Mouse (Mus musculus) T-helper 1 cell (primary cell): ENCODE measurements around the gene Tmem8.
"Not testable (repeated sequence)": the region's sequence is repeated elsewhere in the genome, so short reads cannot be mapped to it uniquely, and the experiment has no call there.

Experiments used
- in situ Hi-C: fragments of 300-600 bp; cut with MboI, MseI; formaldehyde crosslinking; loops from one replicate; pipeline ENCODE4 v1.15.1; 2025; ENCODE audit warnings: high pct_unique_total_duplicates

Tmem8 gene

DNA sequence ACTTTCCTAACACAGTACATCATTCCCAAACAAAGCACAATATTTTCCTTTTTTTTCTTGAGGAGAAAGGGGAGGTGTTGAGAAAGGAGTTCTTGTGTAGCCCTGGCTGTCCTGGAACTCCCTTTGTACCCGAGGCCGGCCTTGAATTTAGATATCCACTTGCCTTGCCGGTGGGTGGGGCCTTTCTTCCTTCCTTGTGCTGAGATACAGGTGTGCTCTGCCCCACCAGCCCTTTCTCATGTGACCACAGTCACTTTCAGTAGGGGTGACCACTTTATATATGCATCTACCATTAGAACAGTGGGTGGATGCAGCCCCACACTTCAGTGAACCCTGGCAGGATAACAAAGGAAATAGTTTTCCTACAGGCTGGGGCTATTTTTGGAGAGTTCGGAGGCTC, 1.4 kb upstream of the Tmem8 start:
- in situ Hi-C loops = no loop called here

DNA sequence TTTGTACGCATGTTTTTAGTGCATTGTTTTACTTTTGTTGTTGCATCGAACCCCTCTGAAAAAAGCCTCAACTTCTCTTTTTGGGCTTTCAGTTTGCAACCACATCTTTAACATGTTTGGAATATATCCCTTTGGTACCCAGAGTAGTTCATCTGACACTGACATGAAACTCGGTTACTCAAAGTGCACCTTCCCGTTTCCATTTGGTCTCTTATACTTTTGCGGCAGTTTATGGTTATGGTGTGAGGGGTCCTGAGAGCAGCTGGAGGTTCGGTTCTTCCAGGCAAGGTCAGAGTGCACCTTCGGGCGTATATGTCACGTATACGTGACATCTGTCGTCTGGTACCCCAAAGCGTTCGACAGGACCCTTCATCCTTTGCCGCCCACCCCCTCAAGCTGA, 348 bp upstream of the Tmem8 start:
- in situ Hi-C loops = no loop called here

DNA sequence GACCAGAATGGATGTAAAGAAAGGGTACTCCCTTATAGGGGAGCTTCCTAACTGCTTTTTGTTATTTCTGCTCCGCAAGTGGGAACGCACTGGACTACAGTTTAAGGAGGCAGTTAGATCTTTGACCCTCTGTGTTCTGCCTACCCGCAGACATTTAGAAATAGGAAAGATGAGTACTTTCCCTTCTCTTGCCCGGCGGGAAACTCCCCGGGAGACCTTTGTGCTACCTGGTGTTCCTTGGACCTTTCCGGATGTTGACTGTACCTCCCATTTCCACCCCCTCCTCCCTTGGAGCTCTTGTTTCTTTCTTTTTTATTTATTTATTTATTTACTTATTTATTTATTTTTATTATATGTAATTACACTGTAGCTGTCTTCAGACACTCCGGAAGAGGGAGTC, 962 bp downstream of the Tmem8 start:
- in situ Hi-C loops = no loop called here

DNA sequence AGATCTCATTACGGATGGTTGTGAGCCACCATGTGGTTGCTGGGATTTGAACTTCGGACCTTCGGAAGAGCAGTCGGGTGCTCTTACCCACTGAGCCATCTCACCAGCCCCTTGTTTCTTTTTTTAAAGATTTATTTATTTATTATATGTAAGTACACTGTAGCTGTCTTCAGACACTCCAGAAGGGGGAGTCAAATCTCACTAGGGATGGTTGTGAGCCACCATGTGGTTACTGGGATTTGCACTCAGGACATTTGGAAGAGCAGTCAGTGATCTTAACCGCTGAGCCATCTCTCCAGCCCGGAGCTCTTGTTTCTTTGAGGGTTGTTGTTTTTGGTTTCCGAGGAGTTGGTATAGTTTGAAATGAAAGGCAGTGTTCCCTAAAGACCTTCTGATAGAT, 1.4 kb downstream of the Tmem8 start:
- in situ Hi-C loops = not testable (repeated sequence)

DNA sequence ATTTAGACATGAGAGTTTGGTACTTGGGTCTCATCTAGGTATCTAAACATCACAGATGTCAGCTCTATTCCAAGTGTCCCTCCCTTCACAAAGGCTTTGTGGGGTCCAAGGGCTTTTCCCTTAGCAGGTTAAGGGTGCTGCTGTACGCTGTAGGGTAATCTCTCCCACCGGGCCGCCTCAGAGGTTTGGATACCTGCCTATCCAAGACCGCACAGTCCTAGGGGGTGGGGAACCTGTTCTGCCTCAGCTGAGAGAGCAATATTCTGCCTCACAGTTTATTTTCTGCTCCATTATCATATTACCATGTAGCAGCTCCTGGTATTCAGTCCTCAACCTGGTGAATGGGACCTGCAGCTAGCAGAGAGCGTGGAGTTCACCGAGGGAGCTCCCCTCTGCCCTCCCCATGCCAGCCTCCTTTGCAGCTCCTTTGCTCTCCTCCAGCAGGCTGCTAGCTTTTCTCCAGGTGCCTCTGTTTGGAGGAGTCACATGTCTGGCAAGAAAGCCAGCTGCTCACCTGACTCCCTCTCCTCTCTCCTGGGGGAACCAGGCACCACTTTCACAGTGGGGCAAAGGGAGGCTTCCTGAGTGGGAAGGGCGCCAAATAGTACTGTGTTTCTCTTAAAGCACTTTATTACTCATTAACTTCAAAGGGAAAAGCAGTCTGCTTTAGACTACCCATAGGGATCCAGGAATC, 2.3 kb downstream of the Tmem8 start:
- in situ Hi-C loops = no loop called here

DNA sequence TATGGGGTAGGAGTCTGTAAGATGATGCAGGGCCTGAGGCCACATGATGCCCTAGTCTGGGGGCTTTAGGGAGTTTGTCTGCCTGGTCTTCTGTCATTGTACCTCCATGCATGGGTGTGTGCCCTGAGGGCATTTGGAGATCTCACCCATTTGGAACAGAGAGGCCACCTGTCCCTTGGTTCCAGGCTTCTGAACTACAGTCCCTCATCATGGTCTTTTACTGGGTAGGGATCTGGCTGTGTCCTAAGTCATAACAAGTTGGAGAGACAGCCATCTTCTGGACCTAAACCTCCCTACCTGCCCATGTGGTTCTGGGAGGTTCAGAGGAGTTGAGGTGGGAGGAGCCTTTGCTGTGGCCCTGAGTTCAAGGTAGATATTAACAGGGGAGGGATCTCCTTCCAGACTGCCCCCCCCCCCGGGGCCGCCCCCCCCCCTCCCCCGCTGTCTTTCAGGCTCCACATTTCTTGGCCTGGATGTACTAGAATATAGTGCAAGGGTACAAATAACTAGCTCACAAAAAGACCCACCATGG, 2.9 kb downstream of the Tmem8 start:
- in situ Hi-C loops = no loop called here

DNA sequence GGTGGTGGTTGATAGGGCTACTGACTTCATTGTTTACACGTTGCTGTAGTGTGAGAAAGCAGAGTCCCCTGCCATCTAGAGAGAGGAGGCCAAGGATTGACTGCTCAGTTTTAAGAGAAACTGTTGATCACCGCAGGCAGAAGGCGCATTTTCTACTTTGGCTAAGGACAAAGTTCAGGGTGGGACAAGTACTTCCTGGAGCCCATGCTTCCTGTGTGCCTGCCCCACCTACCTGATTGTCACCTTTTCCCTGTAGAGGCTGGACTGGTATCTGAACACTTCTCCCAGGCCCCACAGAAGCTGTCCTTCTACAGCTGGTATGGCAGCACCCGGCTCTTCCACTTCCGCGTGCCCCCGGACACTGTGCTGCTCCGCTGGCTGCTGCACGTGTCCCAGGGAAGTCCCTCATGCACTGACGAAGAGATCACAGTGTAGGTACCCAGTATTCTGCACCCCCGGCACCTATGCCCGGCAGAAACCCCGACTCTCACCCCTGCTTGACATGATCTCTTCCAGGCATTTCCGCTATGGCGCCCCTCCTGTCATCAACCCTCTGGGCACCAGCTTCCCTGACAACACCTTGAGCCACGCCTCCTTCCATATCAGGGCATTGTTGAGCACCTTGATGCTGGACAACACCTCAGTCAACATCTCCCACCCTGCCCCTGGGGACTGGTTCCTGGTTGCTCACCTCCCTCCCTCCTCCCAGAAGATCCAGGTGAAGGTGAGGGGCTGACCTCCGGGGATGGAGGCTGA, 3.6 kb downstream of the Tmem8 start:
- in situ Hi-C loops = no loop called here

DNA sequence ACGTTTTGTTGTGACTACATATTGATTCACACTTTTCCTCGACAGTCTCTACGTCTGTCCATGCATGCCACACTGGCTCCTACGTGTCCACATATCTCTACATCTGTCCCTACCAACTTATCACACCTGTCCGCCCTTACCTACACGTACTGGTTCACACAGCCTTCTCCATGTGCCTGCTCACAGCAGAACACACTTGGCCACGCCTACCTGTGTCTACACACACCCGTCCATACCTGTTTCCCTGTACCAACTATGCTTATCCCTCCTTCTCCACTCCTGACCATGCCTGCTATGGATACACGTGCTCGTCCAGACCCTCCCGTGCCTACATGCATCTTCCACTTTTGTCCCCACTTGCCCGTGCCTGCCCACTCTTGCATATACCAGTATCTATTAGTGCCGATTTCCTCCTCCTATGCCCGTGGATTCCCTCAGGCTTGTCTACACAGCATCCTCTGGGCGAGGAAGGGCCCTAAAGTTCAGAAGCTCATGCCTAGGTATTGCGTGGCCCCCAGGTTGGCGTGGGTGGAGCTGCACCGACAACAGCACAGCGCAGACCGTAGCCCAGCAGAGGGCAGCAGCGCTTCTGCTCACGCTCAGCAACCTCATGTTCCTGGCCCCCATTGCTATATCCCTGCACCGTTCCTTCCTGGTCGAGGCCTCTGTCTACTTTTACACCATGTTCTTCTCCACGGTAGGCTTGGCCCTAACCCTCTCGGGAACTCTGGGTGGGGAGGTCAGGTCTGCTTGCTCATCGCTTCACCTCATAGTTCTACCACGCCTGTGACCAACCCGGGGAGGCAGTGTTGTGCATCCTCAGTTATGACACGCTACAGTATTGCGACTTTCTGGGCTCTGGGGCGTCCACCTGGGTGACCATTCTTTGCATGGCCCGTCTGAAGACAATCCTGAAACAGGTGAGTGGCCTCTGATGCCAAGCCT, 6.9 kb downstream of the Tmem8 start:
- in situ Hi-C loops = no loop called here

DNA sequence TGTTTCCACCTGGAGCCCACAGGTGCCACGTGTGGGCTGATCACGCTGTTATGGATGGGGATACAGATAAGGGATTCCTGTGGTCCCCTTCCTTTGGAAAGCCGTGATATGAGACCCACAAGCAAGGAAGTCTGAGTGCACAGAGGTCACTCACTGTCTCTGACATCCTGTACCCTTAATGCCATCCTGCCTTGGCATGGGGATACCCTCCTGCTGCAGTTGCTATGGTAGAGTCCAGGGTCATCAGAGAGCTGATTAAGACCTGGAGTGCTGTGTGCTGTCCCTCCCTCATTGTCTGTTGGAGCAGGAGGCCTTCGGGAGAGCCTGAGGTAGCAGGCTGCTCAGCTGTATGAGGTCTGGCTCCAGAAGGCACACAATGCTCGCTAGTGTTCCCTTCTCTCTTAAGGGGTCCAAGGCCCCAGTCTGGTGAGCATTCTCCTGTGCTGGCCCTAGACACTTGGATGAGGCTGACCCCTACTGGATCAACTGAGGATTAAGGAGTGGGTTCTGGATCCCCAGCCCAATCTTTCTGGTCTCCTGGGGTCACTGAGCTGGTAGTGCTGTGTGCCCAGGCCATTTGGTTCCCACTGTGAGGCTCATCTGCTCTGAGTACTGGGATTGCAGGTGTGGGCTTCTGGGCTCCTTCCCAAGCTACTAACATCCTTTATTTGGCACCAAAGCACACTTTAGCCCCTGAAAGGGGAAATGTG, 9.5 kb downstream of the Tmem8 start:
- in situ Hi-C loops = no loop called here

DNA sequence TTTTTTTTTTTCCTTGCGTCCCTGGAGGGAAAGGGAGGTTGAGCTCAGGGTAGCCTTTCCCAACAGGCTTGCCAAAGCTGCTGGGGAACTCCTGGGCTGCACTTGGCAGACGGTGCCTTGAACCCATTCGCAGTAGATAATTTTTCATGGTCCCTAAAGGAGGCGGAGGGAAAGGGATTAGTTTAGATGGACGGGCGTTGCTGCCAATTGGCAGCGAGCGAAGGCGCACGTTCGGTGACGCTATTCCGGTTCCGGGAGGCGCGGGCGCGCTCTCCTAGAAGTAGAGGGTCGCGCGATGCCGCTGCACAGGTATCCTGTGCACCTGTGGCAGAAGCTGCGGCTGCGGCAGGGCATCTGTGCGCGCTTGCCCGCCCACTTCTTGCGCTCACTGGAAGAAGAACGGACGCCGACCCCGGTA, 10.2 kb downstream of the Tmem8 start, which contains the start of gene Mrpl28:
Mrpl28 (plus strand) TSS at position 234 of the 418 bp plus-strand sequence.
- in situ Hi-C loops = no loop called here

DNA sequence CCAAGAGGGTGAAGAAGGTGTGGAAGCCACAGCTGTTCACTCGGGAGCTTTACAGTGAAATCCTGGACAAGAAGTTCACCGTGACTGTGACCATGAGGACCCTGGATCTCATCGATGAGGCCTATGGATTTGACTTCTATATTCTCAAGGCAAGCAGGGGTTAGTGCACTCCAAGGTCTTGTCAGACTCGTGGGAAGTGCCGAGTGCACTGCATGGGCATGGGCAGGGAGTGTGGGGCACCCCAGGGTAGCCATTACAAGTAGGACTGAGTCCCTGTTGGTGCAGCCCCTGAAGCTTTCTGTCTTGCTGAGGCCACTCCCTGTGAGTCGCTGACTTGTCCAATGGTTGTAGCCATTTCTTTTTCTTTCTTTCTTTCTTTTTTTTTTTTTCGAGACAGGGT, 11.5 kb downstream of the Tmem8 start:
- in situ Hi-C loops = no loop called here

DNA sequence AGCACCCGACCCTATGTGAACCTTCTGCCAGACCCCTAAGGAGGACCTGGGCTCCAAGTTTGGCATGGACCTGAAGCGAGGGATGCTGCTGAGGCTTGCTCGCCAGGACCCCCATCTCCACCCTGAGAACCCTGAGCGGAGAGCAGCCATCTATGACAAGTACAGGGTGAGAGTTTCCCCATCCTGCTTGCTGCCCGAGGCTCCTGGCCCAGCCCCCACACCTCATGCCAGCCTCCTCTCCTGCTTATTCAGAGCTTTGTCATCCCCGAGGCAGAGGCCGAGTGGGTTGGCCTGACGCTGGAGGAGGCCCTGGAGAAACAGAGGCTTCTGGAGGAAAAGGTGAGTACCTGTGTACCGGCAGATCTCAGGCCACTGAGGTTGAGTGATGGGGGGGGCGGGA, 12.1 kb downstream of the Tmem8 start:
- in situ Hi-C loops = no loop called here

DNA sequence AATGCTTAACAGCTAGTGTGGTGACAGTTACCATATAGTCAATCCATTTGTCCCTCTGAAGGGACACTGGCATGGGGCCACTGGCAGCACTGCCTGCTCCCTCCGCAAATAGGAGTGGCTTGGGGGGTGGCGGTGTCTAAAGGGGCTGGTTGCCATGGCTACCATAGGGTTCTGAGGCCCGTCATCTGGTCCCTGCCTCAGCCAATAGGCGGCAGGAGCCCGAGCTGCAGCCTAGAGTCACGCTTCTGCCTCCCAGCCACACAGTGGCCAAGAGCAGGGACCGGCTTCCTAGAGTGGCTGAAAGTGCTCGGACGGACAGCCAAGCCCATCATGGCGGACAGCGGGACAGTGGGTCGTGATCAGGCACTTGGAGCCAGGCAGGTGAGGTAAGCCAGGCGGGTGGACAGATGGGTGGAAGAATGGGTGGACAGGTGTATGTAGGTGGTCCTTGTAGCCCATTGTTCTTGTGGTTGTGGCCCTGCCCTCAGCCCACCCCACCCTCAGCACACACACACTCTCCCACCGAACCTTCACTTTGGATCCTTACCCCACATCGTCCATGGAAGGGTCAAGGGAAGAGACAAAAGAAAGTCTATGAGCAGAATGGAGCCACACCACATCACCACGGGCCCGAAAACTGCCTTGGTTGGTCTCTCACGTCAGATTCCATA, 18.1 kb downstream of the Tmem8 start:
- in situ Hi-C loops = no loop called here

DNA sequence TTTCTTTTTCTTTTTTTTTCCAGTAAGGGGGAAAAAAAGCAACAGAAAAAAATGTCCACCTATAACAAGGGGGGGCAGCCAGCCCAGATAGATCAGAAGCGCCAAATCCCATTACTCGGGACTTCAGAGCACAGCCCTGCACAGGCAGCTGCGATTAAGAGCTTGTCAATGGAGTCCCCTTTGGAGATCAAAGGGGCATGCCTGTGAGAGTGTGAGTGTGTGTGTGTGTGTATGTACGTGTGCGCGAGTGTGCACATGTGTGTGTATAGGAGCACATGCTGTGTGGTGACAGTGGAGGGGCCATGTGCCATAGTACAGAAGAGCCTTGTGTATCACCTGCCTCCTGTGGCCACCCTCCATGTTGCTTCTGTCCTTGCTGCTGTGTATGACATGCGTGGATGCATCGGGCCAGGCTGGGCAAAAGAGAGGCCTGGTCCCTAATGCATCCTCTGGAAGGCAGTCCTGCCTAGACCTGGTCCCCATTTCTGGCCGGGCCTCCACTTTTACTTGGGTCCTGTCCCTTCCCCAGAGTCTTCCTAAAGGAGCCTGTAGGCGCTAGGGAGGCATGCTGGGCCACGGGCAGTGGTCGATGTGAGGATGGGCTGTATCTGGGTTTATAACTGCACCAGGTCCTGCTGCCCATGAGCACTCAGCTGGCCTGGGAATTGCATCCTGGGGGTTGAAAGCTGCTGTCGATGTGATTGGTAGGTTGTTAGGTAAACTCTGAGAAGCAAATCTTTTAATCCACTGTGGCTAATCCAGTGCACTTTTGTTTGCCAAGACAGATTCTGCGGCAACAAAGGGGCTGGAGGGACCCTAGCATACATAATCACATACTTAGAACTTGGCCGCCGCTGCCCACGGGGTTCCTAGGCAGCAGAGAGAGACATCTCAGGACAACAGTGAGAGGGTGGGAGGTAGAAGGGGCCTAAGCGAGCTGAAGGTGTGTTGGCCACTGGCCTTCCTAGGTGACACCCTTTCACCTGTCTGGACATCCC, 19.1 kb downstream of the Tmem8 start:
- in situ Hi-C loops = no loop called here

DNA sequence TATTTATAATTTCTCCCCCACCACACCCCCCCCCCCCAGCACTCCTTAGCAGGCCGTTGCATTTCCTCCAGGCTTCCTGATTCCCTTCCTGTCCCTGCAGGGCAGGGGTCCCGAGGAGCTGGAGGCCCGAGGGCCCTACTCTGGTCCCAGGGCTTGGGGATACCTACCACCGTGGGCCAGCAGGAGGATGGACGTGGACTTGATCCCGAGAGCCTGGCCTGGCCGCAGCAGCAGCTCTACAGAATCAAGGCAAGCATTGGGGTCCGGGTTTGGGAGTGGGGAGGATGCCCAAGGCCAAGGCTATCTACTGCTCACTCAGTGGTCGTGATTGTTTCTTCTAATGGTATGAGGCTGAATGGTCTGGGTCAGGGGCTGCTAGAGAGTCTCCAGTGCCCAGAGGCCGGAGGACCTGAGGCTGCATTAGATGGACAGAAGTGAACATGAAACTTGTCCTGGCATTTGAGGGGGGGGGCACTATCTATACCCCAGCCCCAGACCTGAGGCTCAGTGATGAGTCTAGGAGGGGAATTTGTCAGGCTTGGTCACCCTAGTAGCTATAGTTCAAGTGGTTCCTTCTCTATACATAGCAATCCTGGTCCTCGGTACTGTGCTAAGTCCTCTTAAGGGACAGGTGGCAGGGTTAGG, 24.1 kb downstream of the Tmem8 start:
- in situ Hi-C loops = no loop called here

DNA sequence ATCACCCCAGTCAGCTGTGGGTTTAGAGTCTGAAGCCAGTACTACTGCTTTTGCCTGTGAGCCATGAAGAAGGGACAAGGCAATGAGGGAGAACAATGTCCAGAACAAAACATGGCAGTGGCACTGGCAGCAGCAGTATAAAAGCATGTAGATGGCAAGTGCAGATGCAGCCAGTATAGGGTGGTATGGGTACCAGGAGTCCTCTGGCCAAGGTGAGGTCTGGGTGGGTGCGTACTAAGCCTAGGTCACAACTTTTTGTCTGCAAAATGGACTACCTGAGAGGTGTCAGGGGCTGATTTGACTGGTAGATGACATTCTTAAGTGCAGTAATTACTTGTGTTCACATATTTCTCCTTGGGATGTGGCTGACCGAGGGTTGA, 24.6 kb downstream of the Tmem8 start:
- in situ Hi-C loops = no loop called here

DNA sequence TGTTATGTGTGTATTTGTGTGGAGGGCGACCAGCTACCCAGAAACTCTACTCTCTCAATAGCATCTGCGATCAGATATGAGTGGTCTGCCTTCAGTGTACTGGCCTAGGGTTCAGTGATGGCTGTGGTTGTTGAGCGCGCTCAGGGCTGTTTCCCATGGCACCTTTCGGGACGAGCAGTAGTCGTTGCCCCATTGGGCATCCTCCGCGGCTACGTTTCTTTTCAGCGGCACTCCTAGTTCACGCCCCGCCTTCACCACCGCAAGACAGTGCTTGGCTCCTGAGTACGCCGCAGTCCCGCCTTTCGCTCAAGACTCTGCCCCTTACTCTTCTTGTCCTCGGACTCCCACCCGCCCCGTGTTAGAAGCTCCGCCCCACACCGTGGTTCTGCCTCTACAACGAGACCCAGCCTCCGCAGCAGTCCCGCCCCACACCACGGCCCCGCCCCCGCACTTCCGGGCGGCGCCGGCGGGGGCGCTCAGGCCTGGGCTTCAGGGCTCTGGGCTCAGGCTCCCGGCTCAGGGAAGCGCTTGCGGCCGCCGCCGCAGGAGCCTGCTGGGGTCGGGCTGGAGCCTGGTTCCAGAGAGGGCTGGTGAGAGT, 25.2 kb downstream of the Tmem8 start, which contains the start of gene Axin1:
Axin1 (plus strand) TSS at position 450 of the 598 bp plus-strand sequence.
- in situ Hi-C loops = no loop called here

DNA sequence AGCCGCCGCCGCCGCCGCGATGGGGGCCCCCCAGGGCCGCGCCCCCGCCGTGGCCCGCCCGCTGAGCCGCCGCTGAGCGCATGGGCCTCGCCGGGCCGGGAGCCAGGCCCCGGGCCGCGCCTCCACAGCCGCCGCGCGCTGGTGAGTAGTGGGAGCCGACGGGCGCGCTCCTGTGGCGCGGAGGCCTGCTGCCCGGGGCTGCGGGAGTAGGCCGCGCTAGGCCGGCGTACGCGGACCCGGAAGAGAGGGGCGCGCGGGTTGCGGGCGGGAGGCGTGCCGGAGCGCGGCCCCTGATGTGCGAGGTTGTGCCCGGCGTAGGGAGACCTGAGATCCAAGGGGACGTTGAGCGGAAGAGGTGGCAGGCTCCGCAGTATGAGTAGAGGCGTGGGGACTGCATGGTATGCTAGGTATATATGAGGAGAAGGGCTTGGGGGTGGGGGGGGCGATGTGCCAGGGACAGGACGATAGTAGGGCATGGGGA, 25.8 kb downstream of the Tmem8 start:
- in situ Hi-C loops = no loop called here
